Mouse (Mus musculus): ENCODE measurements around the gene Casc4.
A peak's percentile ranks its signal among the peaks of the same experiment; 100 is the strongest.
"Not testable (repeated sequence)": the region's sequence is repeated elsewhere in the genome, so short reads cannot be mapped to it uniquely, and the experiment has no call there.

Gene Casc4

DNA sequence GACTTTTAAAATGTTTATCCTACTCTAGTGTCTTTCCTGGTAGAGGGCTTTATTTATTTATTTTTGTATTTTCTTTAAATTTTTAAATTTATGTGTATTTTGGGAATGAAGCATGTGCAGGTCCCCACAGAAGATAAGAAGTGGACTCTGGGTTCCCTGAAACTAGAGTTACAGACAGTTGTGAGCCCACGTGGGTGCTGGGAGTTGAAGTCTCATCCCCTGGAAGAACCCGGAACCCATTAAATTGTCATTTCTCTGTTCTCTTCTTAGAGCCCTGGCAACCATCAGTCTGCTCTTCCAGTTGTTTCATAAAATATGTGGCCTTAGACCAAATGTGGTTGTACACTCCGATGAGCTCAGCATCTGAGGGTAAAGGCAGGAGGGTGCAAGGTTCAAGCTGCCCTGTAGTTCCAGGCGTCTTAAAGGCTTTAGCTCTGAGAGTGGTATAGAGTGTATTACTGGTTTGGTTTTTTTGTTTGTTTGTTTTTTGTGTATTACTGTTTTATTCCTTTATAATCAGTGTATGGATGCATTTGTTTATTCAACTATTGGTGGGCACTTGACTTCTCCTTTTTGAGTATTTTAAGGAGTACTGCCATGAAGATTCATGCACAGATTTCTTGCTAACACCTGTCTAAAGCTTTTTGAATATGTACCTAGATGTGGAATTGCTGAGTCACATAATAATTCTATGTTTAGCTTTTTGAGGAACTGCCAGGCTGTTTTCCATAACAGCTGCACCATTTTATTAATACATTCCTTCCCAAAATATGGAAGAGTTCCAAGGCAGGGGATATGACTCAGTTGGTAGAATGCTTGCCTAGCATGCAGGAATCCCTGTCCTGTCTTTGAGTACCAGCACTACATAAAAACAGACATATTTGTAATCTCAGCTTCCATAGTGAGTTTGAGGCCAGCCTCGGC, 49.5 kb downstream of the Casc4 start:
- DNase-seq (ENCODE audit: low spot score in 2 of 2), result no peak

DNA sequence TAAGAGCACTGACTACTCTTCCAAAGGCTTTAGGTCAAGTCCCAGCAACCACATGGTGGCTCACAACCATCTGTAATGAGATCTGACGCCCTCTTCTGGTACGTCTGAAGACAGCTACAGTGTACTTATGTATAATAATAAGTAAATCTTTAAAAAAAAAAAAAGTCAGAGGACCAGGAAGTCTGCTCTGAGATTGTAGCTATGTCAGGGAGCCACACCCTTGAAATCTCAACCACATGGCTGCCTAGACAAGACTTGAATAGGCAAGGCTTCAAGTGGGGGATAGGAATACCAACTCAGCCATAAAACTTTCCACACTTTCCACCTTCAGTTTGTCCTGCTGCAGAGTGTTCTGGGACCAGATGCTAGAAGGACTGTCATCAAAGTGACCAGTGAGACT, 70.9 kb downstream of the Casc4 start:
- not testable (repeated sequence) for DNase-seq (ENCODE audit: low spot score in 2 of 2)

GRCm38 (mm10) chr2:121943364-121943763, 76.6 kb downstream of the Casc4 start:
- no peak for DNase-seq (ENCODE audit: low spot score in 2 of 2)

DNA sequence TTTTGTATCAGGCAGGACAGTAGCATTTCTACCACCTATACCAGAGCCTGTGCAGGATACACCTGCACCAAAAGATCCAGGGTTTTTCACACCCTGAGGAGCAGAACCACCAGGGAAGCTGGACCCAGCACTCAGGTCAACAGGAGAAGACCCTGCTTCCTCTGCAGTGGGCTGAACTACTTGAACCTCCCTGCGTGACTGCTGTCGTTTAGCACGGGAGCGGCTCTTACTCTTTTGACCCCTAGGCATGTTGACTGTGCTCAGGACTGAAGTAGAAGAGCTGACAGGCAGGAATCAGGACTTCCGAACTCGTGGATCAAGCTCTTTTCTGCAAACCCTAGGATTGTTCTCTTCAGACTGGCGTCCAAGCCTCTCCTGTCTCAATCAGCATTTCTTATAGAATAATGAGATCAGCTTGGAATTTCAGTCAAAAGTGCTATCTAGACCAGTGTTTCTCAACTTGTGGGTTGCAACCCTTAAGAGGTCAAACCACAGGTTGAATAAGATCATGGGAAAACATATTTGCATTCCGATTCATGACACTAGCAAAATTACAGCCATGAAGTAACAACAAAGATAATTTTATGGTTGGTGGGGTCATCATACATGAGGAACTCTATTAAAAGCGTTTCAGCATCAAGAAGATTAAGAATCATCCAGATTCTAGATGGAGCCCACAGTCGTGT, 88.3 kb downstream of the Casc4 start:
- peak; percentile 15 to 19 for DNase-seq (ENCODE audit: low spot score in 2 of 2)

GRCm38 (mm10) chr2:121955765-121956223, 89.0 kb downstream of the Casc4 start, which contains the start of the genes Ctdspl2 and Mageb3:
Ctdspl2 (plus strand) TSS chr2:121956001.
Mageb3 (minus strand) TSS chr2:121956092.
- DNase-seq (ENCODE audit: low spot score in 2 of 2), result peak; percentile 97 to 99

DNA sequence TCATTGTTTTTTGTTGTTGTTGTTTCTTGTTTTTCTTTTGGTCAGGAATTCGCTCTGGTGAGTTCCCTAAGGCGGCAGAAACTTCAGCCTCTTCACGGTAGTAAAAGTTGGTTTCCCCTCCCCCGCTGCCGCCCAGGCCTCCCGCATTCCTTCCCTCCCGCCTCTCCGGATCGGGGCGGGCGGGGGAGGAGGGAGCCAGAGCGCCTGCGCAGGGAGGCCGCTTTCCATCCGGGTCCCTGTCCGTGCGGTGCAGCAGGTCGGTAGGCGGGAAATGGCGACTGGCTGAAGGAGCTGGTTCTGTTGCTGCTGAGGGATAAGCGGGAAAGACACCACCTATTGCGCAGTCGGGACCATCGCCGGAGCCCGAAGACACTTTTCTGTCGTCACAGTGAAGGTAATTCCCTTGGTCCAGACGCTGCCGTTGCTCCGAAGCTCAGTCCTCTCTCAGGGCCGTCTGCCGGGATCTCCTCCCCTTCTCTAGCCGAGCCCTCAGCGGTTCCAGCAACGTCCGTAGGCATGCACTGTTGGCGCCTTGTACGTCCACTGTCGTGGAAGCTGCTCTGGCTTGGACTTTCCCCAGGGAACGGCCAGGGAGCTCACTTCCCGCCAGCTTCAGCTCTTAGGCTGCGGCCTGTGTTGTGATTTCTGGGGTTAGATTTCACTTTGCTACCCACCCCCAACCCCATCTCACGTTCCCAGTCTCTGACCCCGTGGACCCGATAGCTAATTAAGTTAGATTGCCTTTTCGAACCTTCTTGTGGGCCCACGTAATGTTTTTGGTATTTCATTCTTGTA, 89.7 kb downstream of the Casc4 start:
- peak; percentile 89 to 94 for DNase-seq (ENCODE audit: low spot score in 2 of 2)

DNA sequence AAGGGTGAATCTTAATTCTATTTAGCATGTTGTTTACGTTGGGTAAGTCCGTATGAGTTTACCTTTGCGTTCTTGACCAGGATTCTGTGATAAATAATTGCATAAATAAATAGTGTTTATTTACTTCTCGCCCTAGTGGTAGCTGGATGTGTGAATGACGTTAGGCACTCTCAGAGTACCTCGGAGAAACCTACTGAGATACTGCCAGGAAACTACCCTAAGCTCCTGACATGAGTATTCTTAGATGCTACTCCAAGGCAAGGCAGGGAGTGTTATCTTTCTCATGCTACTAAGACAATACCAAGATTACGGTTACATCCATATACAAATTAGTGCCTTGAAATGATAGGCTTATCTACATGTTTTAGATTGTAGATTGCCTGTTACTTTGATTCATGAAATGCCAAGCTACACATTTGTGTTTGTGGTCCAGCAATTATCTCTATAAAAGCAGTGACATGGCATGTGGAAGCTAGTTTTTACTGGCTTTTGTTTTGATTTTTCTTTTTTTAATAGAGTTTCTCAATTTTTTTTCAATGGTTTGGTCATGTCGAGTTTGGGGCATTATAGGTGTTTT, 90.5 kb downstream of the Casc4 start:
- DNase-seq (ENCODE audit: low spot score in 2 of 2), result no peak

Measured in spleen, postnatal 10 days (tissue).